Mouse (Mus musculus) small intestine, adult 2 months (tissue): ENCODE results near the gene Hpse2. TPM values are rescaled to one million over a fixed set of nuclear protein-coding genes. Genes with fewer than 3 reads are reported as not detected.

Experiments used
- H3K27ac ChIP-seq: fragments of 200-500 bp; 2 replicates; pipeline ENCODE4 v1.5.1; 2012; ENCODE audit warnings: low read depth, low read length, control low read depth, inconsistent platforms; ENCODE audit not compliant: insufficient read depth
- H3K27me3 ChIP-seq: fragments of 200-500 bp; 2 replicates; pipeline ENCODE4 v1.6.1; 2012; ENCODE audit warnings: mild to moderate bottlenecking, moderate library complexity, low read length, inconsistent platforms; ENCODE audit not compliant: control insufficient read depth, insufficient read depth
- H3K36me3 ChIP-seq: fragments of 200-500 bp; 2 replicates; pipeline ENCODE4 v1.6.1; 2012; ENCODE audit warnings: mild to moderate bottlenecking, low read length, control low read depth, inconsistent platforms; ENCODE audit not compliant: control insufficient read depth, insufficient read depth
- H3K4me1 ChIP-seq: fragments of 200-500 bp; 2 replicates; pipeline ENCODE4 v1.6.1; 2012; ENCODE audit warnings: low read length, inconsistent platforms, mixed read lengths; ENCODE audit not compliant: control insufficient read depth, insufficient read depth, insufficient read length
- H3K4me3 ChIP-seq: fragments of 200-500 bp; 2 replicates; pipeline ENCODE4 v1.5.1; 2012; ENCODE audit warnings: low read depth, mild to moderate bottlenecking, control low read depth, inconsistent platforms, low read length, moderate library complexity
- CTCF ChIP-seq: fragments of 200-500 bp; IDR thresholded peaks from 2 replicates; pipeline ENCODE4 v1.5.1; 2012; ENCODE audit warnings: low read depth, mild to moderate bottlenecking, control low read depth, inconsistent platforms, low read length, moderate library complexity, mixed read lengths; ENCODE audit not compliant: insufficient replicate concordance, insufficient read length; ENCODE audit errors: extremely low read depth
- POLR2A ChIP-seq: fragments of 200-500 bp; IDR thresholded peaks from 2 replicates; pipeline ENCODE4 v1.6.1; 2012; ENCODE audit warnings: low read depth, mild to moderate bottlenecking, control low read depth, inconsistent platforms, low read length, moderate library complexity
- WGBS: fragments of 180-500 bp; shearing (Covaris S2); methylation state at CpG from one replicate; pipeline ENCODE4 v1.1.7; 2018; 5-methylcytosine and 5-hydroxymethylcytosine counted together
- polyA plus RNA-seq: library from polyadenylated mRNA; depleted of rRNA; stranded (reverse); fragments of >200 nt; gene quantifications from 2 replicates; pipeline ENCODE4 v1.2.3, GENCODE M21; 2012

Gene Hpse2
- polyA plus RNA-seq, 1 experiment = 1.1 TPM

- no peak for TF ChIP-seq CTCF
- no peak for TF ChIP-seq POLR2A
- 86% methylated on average over 5 of the region's 5 CpGs for WGBS
- peak overlapping the region; percentile 46; the same call in 1 of the 2 replicates for H3K27ac ChIP-seq
Measured at GRCm38 (mm10) chr19:43155582-43155981, 232.6 kb downstream of the Hpse2 start.

GRCm38 (mm10) chr19:43147901-43148300 lies 240.3 kb downstream of the Hpse2 start:
- H3K4me1 ChIP-seq = no peaks in the 10 kb centered on the region
- TF ChIP-seq CTCF (no peak), POLR2A (no peak)
- H3K4me3 ChIP-seq = no peak overlapping the region
- 84% methylated on average over 6 of the region's 6 CpGs for WGBS
- no peaks in the 10 kb centered on the region for H3K27me3 ChIP-seq
- no peaks in the 10 kb centered on the region for H3K36me3 ChIP-seq
- H3K27ac ChIP-seq = no peak overlapping the region

More at GRCm38 (mm10) chr19:43155582-43155981, 232.6 kb downstream of the Hpse2 start:
- no peaks in the 10 kb centered on the region for H3K36me3 ChIP-seq
- H3K4me3 ChIP-seq = no peak overlapping the region
- H3K27me3 ChIP-seq = no peaks in the 10 kb centered on the region
- H3K4me1 ChIP-seq = no peaks in the 10 kb centered on the region

- H3K27me3 ChIP-seq = no peaks in the 10 kb centered on the region
- WGBS = 68% methylated on average over 7 of the region's 7 CpGs
- no peaks in the 10 kb centered on the region for H3K4me1 ChIP-seq
- no peak overlapping the region for H3K4me3 ChIP-seq
- H3K27ac ChIP-seq = no peak overlapping the region
- no peaks in the 10 kb centered on the region for H3K36me3 ChIP-seq
- TF ChIP-seq POLR2A (no peak), CTCF (no peak)
Measured at GRCm38 (mm10) chr19:43146820-43147219, 241.3 kb downstream of the Hpse2 start.

- H3K4me1 ChIP-seq = no peaks in the 10 kb centered on the region
- no peak overlapping the region for H3K27ac ChIP-seq
- no peaks in the 10 kb centered on the region for H3K36me3 ChIP-seq
- no peak overlapping the region for H3K4me3 ChIP-seq
- 69% methylated on average over 3 of the region's 3 CpGs for WGBS
- no peaks in the 10 kb centered on the region for H3K27me3 ChIP-seq
- TF ChIP-seq CTCF (no peak), POLR2A (no peak)
Measured at GRCm38 (mm10) chr19:43141646-43142045, 246.5 kb downstream of the Hpse2 start.

GRCm38 (mm10) chr19:43109796-43110195 lies 278.4 kb downstream of the Hpse2 start:
- Histone ChIP-seq H3K27me3 (no peaks in the 10 kb centered on the region), H3K4me3 (no peak overlapping the region), H3K27ac (no peak overlapping the region), H3K36me3 (no peaks in the 10 kb centered on the region), H3K4me1 (no peaks in the 10 kb centered on the region)
- 81% methylated on average over 4 of the region's 4 CpGs for WGBS
- TF ChIP-seq POLR2A (no peak), CTCF (no peak)

- Histone ChIP-seq H3K27ac (no peak overlapping the region), H3K4me1 (no peaks in the 10 kb centered on the region), H3K4me3 (no peak overlapping the region), H3K27me3 (no peaks in the 10 kb centered on the region), H3K36me3 (no peaks in the 10 kb centered on the region)
- 82% methylated on average over 2 of the region's 2 CpGs for WGBS
- no peak for TF ChIP-seq CTCF
- no peak for TF ChIP-seq POLR2A
Measured at GRCm38 (mm10) chr19:43096915-43097314, 291.2 kb downstream of the Hpse2 start.

- Histone ChIP-seq H3K27ac (no peak overlapping the region), H3K4me1 (no peaks in the 10 kb centered on the region), H3K36me3 (no peaks in the 10 kb centered on the region), H3K27me3 (no peaks in the 10 kb centered on the region), H3K4me3 (no peak overlapping the region)
- TF ChIP-seq CTCF (no peak), POLR2A (no peak)
- WGBS = 81% methylated on average over 3 of the region's 3 CpGs
Measured at GRCm38 (mm10) chr19:43087216-43087615, 300.9 kb downstream of the Hpse2 start.

GRCm38 (mm10) chr19:43064155-43064554 lies 324.0 kb downstream of the Hpse2 start:
- no peak for TF ChIP-seq CTCF
- TF ChIP-seq POLR2A = no peak
- no peak overlapping the region for H3K27ac ChIP-seq
- H3K36me3 ChIP-seq = no peaks in the 10 kb centered on the region
- H3K4me3 ChIP-seq = no peak overlapping the region
- no peaks in the 10 kb centered on the region for H3K4me1 ChIP-seq
- 61% methylated on average over 2 of the region's 2 CpGs for WGBS
- no peaks in the 10 kb centered on the region; the same call in 1 of the 2 replicates for H3K27me3 ChIP-seq
